10 mouse cellular contexts compared by ENCODE assay signal in the genomic region with DNA sequence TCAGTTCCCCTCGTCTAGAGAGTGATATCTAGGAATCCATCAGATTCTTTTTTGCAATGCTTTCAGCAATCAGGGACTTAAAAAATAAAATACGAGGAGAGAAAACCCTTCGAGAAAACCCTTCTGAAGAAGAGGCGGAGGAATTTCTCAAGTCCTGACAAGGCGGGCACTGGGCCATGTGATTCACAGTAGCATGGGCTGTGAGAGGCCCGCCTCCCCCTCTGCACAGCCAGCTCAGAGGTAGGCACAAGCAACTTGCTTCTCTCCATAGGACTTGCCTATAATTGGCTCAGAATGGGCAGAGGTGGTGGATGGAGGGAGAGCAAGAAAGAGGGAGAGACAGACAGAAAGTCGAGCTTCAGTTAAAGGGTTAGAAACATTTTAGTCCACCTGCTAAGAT. TPM values are rescaled to one million over a fixed set of nuclear protein-coding genes. Genes with fewer than 3 reads are reported as not detected.
DNase-seq lines count a peak whose midpoint lies in the region; ATAC-seq and TF ChIP-seq lines count a peak whose summit lies in the region.
"Had no signal": no experiment of that assay in that cellular context is flagged by ENCODE, and none has a peak within 500 bp of the region (broad histone marks: within the 10 kb centered on the region; RNA-seq: fewer than 3 reads in every experiment).

No protein-coding gene starts in this region.

- ATAC-seq in kidney, postnatal 0 days (replicated peaks; ENCODE audit: low FRiP score, low read depth) = no peak
- ATAC-seq: hindbrain, postnatal 0 days had no signal

- H3K9me3 ChIP-seq in kidney, postnatal 0 days (replicated peaks; ENCODE audit: low read length) = no peaks in the 10 kb centered on the region

- no peaks in the 10 kb centered on the region for H3K27me3 ChIP-seq in kidney, postnatal 0 days (ENCODE audit: insufficient read depth, low read length)

- no peak for TF ChIP-seq CTCF in kidney, postnatal 0 days (IDR thresholded peaks at IDR 0.05; ENCODE audit: low read depth)
- TF ChIP-seq CTCF in left cerebral cortex, adult 2 months (IDR thresholded peaks at IDR 0.05) = no peak

- H3K4me1 ChIP-seq in kidney, postnatal 0 days (replicated peaks; ENCODE audit: insufficient read depth, low read length) = no peaks in the 10 kb centered on the region

- H3K4me3 ChIP-seq in kidney, postnatal 0 days (replicated peaks; ENCODE audit: low read depth, low read length) = no peak overlapping the region
- H3K4me3 ChIP-seq in left cerebral cortex, adult 2 months = no peak overlapping the region

- intact Hi-C loops in left cerebral cortex, adult 2 months (cut with DNase I) = no loop called here

- no peaks in the 10 kb centered on the region for H3K36me3 ChIP-seq in kidney, postnatal 0 days (ENCODE audit: insufficient read depth, low read length)
- H3K36me3 ChIP-seq: limb, embryonic 13.5 days had no signal

- H3K4me2 ChIP-seq in kidney, postnatal 0 days (ENCODE audit: low read length) = no peak overlapping the region

- DNase-seq in kidney, postnatal 0 days (ENCODE audit: low spot score) = peak; percentile 1
- DNase-seq in kidney, adult 11 months = no peak
- DNase-seq in 3T3-L1 (ENCODE audit: low read depth, low spot score) (peak; percentile 70), ES-CJ7 (ENCODE audit: low read depth, low spot score) (peak; percentile 46), MN1 (ENCODE audit: low spot score) (no peak)
- DNase-seq in left cerebral cortex, adult 2 months (ENCODE audit: extremely low spot score in 1 of 2, low spot score in 2 of 2) = peak; percentile 29 to 53
- DNase-seq in ovary, adult 18-20 months (ENCODE audit: low spot score) = no peak
- DNase-seq in natural killer cell, adult 2 months (ENCODE audit: low spot score in 2 of 2) = no peak

- H3K27ac ChIP-seq in kidney, postnatal 0 days = no peak overlapping the region
- H3K27ac ChIP-seq in left cerebral cortex, adult 2 months = no peak overlapping the region; the same call in 1 of the 2 replicates
- H3K27ac ChIP-seq: hindbrain, postnatal 0 days; limb, embryonic 13.5 days had no signal

- WGBS in kidney, postnatal 0 days = 69% methylated on average over 7 of the region's 7 CpGs

- no peak overlapping the region for H3K9ac ChIP-seq in kidney, postnatal 0 days (ENCODE audit: low read depth, low read length)
- H3K9ac ChIP-seq: limb, embryonic 13.5 days had no signal

RNA-seq across cellular contexts. Expression of gene Fgd1, which starts 4.4 kb away (rescaled TPM):
- polyA plus RNA-seq in kidney, postnatal 0 days (2015; fragmentation: Nextera tagmentation; extraction: Ambion mirVana) = 8.7 and 9.7 TPM in 2 replicates
- 10 to 100 TPM; 18.7 to 22.7 TPM for total RNA-seq in left cerebral cortex, adult 2 months (2021)

RNA-seq across cellular contexts. Expression of gene Gnl3l, which starts 33.2 kb away (rescaled TPM):
- 22.0 and 22.1 TPM in 2 replicates for polyA plus RNA-seq in kidney, postnatal 0 days (2015; fragmentation: Nextera tagmentation; extraction: Ambion mirVana)
- 100 to 1,000 TPM; 182 to 201 TPM for total RNA-seq in left cerebral cortex, adult 2 months (2021)

RNA-seq across cellular contexts. Expression of gene Tsr2, which starts 46.0 kb away (rescaled TPM):
- polyA plus RNA-seq in kidney, postnatal 0 days (2015; fragmentation: Nextera tagmentation; extraction: Ambion mirVana) = 30.8 and 33.7 TPM in 2 replicates
- 10 to 100 TPM; 71.9 to 79.8 TPM for total RNA-seq in left cerebral cortex, adult 2 months (2021)

Comparison
In these comparisons a context has a peak if more than half of its experiments do, and no peak if none do; other contexts are left out.
1. DNase-seq: peak in kidney, postnatal 0 days (single experiment), 3T3-L1 (single experiment), ES-CJ7 (single experiment) and left cerebral cortex, adult 2 months (2 of 2); none in kidney, adult 11 months (single experiment), ovary, adult 18-20 months (single experiment), natural killer cell, adult 2 months (0 of 2) and MN1 (single experiment).